Mouse (Mus musculus) embryonic facial prominence, embryonic 11.5 days (tissue): ENCODE measurements around the gene Gfy. TPM values are rescaled to one million over a fixed set of nuclear protein-coding genes. Genes with fewer than 3 reads are reported as not detected.
A peak's percentile ranks its signal among the peaks of the same experiment; 100 is the strongest.
"Not testable (repeated sequence)": the region's sequence is repeated elsewhere in the genome, so short reads cannot be mapped to it uniquely, and the experiment has no call there.

Experiments used
- ATAC-seq: fragments of 200-750 bp; cut with Nextera tagmentation; replicated peaks from 2 replicates; pipeline ENCODE4 v1.8.0; 2017; ENCODE audit warnings: low read depth; ENCODE audit not compliant: insufficient number of reproducible peaks, low FRiP score, low TSS enrichment
- DNase-seq: peaks from one replicate; pipeline ENCODE4 v3.0.0-alpha.2; 2015; ENCODE audit warnings: low spot score
- H3K27ac ChIP-seq: fragments of 300-500 bp; sonication (generic); replicated peaks from 2 replicates; pipeline ENCODE4 v1.5.1; 2014; ENCODE audit warnings: mild to moderate bottlenecking, low read depth, low read length, control low read depth
- H3K27me3 ChIP-seq: fragments of 300-500 bp; sonication (generic); 2 replicates; pipeline ENCODE4 v1.6.1; 2014; ENCODE audit warnings: mild to moderate bottlenecking, low read length, moderate library complexity, mixed read lengths; ENCODE audit not compliant: control insufficient read depth, insufficient read depth
- H3K36me3 ChIP-seq: fragments of 300-500 bp; sonication (generic); replicated peaks from 2 replicates; pipeline ENCODE4 v1.6.1; 2014; ENCODE audit warnings: low read depth, mild to moderate bottlenecking, low read length, moderate library complexity, mixed read lengths; ENCODE audit not compliant: control insufficient read depth, insufficient read depth
- H3K4me1 ChIP-seq: fragments of 300-500 bp; sonication (generic); 2 replicates; pipeline ENCODE4 v1.6.1; 2014; ENCODE audit warnings: low read length, mixed read lengths; ENCODE audit not compliant: control insufficient read depth, insufficient read depth
- H3K4me2 ChIP-seq: fragments of 300-500 bp; sonication (generic); 2 replicates; pipeline ENCODE4 v1.6.1; 2014; ENCODE audit warnings: low read depth, mild to moderate bottlenecking, control low read depth, low read length, moderate library complexity
- H3K4me3 ChIP-seq: fragments of 300-500 bp; sonication (generic); 2 replicates; pipeline ENCODE4 v1.5.1; 2014; ENCODE audit warnings: low read depth, low read length, control low read depth
- H3K9ac ChIP-seq: fragments of 300-500 bp; sonication (generic); replicated peaks from 2 replicates; pipeline ENCODE4 v1.6.1; 2014; ENCODE audit warnings: mild to moderate bottlenecking, control low read depth, low read length
- H3K9me3 ChIP-seq: fragments of 300-500 bp; sonication (generic); replicated peaks from 2 replicates; pipeline ENCODE4 v1.6.1; 2016; ENCODE audit warnings: mild to moderate bottlenecking, low read length, inconsistent platforms, mixed read lengths; ENCODE audit not compliant: control insufficient read depth
- WGBS: fragments of 180-500 bp; shearing (Covaris S2); extraction: QIAGEN DNeasy Blood & Tissue Kit; methylation state at CpG from one replicate; pipeline ENCODE4 v1.1.7; 2014; 5-methylcytosine and 5-hydroxymethylcytosine counted together
- polyA plus RNA-seq: library from polyadenylated mRNA; unstranded; fragments of >200 nt; fragmentation: Nextera tagmentation; extraction: Ambion mirVana; gene quantifications from 2 replicates; pipeline ENCODE4 v1.2.1, GENCODE M21; 2014

The Gfy gene
- polyA plus RNA-seq, 1 experiment from 2014 or later = 0.52 TPM

DNA sequence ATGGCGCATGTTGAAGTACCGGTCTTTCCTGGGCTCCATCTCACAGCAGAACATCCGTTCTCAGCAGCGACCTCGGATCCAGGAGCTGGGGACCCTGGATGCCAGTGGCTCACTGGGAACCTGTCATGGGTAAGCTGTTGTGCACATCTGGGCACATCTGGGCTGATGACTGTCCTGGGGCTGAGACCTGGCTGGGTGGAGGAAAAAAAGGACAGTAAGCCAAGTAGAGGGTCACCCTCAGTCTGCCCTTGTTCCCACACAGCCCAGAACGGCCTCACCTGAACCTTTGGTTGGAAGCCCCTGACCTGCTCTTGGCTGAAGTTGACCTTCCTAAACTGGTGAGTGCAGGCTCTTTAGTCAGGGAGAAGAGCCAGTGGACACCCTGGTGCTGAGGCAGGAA is 20.4 kb downstream of the Gfy start:
- no peak for DNase-seq
- Histone ChIP-seq H3K9ac (no peak overlapping the region), H3K4me3 (no peak overlapping the region), H3K9me3 (no peaks in the 10 kb centered on the region), H3K27ac (no peak overlapping the region), H3K36me3 (no peaks in the 10 kb centered on the region; the same call in 1 of the 2 replicates), H3K4me1 (peaks cover 4% of the 10 kb centered on the region; the same call in 1 of the 2 replicates), H3K27me3 (peaks cover 12% of the 10 kb centered on the region), H3K4me2 (no peak overlapping the region)
- WGBS = 90% methylated on average over 6 of the region's 6 CpGs
- ATAC-seq = no peak

DNA sequence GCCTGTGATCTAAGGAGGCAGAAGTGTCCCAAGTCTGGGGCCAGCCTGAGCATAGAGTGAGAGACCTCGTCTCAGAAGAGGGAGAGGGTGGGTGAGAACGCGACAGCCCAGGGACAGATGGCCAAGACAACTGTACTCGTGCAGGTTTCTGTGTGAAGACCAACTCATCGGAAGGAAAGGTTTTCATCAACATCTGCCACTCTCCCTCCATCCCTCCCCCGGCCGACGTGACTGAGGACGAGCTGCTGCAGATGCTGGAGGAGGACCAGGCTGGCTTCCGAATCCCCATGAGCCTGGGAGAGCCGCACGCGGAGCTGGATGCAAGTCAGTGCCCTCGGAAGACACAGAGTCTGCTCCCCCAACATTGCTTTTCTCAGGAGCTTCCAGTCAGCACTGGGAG is 21.9 kb downstream of the Gfy start:
- H3K27ac ChIP-seq = no peak overlapping the region
- no peaks in the 10 kb centered on the region for H3K9me3 ChIP-seq
- no peak overlapping the region for H3K4me3 ChIP-seq
- 88% methylated on average over 14 of the region's 14 CpGs for WGBS
- no peak overlapping the region for H3K9ac ChIP-seq
- H3K36me3 ChIP-seq = no peaks in the 10 kb centered on the region; the same call in 1 of the 2 replicates
- ATAC-seq = no peak
- no peaks in the 10 kb centered on the region for H3K27me3 ChIP-seq
- H3K4me1 ChIP-seq = peaks cover 2% of the 10 kb centered on the region
- H3K4me2 ChIP-seq = no peak overlapping the region
- DNase-seq = no peak

DNA sequence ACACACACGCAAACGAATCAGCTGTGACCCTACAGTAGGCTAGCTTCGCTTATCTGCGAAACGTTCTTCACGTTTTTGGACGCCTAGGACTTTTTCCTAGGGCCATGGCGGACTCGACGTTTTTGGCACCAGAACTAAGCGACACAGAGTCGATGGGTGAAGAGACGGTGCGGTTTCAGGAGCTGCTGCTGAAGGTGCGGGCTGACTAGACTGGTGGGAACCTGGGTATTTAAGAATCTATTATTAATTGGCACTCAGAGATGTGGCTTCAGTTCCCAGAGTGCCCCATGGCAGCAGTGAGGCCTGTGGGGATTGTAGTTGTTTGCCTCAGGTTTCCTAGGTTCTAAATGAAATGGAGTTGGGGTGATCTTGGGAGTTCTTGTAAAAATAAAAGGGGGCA is 23.2 kb downstream of the Gfy start:
- WGBS = 95% methylated on average over 15 of the region's 15 CpGs
- Histone ChIP-seq H3K9ac (no peak overlapping the region), H3K27ac (no peak overlapping the region), H3K4me2 (no peak overlapping the region), H3K27me3 (no peaks in the 10 kb centered on the region), H3K4me3 (no peak overlapping the region), H3K4me1 (peaks cover 2% of the 10 kb centered on the region; the same call in 1 of the 2 replicates), H3K9me3 (no peaks in the 10 kb centered on the region), H3K36me3 (no peaks in the 10 kb centered on the region; the same call in 1 of the 2 replicates)
- ATAC-seq = no peak
- DNase-seq = no peak

DNA sequence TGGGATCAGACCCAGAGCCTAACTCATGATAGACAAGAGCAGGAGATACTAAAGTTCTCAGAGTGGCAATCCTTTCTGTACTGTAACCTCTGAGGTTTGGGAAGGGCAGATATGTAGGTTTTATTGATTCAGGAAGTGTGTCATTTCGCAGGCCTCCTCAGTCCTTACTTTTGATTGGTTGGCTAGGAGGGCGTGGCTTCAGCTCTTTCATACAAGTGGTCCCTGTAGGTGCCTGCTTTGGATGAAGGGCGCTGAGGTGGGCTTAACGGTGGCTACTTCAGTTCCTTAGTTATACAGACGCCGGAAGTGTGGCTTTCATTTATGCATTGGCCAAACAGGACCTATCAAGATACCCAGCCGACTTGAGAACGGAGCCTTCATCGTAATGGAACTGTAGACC is 23.8 kb downstream of the Gfy start:
- Histone ChIP-seq H3K27me3 (no peaks in the 10 kb centered on the region), H3K4me2 (no peak overlapping the region), H3K27ac (no peak overlapping the region), H3K9ac (no peak overlapping the region), H3K4me3 (no peak overlapping the region), H3K9me3 (no peaks in the 10 kb centered on the region), H3K36me3 (no peaks in the 10 kb centered on the region; the same call in 1 of the 2 replicates), H3K4me1 (peaks cover 6% of the 10 kb centered on the region)
- ATAC-seq (no peak), DNase-seq (no peak)
- WGBS = 88% methylated on average over 9 of the region's 9 CpGs

DNA sequence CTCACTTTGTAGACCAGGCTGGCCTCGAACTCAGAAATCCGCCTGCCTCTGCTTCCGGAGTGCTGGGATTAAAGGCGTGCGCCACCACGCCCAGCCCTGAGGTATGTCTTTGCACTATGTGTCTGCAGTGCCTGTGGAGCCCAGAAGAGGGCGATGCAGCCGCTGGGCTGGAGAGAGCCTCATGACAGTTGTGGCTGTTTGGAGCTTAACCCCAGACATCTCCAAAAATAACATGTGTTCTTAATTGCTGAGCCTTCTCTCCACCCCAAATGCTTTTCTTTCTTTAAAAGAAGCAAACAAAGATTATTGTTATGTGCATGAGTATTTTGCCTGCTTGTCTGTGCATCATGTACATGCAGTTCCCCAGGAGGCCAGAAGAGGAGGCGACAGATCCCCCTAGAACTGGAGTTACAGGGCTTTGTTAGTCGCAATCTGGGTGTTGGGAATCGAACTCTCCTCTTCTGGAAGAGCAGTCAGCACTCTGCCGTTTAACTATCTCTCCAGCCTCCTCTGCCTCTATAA is 24.3 kb downstream of the Gfy start:
- H3K27ac ChIP-seq = no peak overlapping the region
- H3K9ac ChIP-seq = no peak overlapping the region; the same call in 1 of the 2 replicates
- H3K4me3 ChIP-seq = peak overlapping the region; percentile 60
- 79% methylated on average over 12 of the region's 12 CpGs for WGBS
- H3K36me3 ChIP-seq = no peaks in the 10 kb centered on the region; the same call in 1 of the 2 replicates
- no peaks in the 10 kb centered on the region for H3K27me3 ChIP-seq
- DNase-seq (peak; percentile 51), ATAC-seq (no peak; the same call in 1 of the 2 replicates)
- peaks cover 6% of the 10 kb centered on the region for H3K4me1 ChIP-seq
- H3K9me3 ChIP-seq = no peaks in the 10 kb centered on the region
- H3K4me2 ChIP-seq = peak overlapping the region; percentile 39; the same call in 1 of the 2 replicates

DNA sequence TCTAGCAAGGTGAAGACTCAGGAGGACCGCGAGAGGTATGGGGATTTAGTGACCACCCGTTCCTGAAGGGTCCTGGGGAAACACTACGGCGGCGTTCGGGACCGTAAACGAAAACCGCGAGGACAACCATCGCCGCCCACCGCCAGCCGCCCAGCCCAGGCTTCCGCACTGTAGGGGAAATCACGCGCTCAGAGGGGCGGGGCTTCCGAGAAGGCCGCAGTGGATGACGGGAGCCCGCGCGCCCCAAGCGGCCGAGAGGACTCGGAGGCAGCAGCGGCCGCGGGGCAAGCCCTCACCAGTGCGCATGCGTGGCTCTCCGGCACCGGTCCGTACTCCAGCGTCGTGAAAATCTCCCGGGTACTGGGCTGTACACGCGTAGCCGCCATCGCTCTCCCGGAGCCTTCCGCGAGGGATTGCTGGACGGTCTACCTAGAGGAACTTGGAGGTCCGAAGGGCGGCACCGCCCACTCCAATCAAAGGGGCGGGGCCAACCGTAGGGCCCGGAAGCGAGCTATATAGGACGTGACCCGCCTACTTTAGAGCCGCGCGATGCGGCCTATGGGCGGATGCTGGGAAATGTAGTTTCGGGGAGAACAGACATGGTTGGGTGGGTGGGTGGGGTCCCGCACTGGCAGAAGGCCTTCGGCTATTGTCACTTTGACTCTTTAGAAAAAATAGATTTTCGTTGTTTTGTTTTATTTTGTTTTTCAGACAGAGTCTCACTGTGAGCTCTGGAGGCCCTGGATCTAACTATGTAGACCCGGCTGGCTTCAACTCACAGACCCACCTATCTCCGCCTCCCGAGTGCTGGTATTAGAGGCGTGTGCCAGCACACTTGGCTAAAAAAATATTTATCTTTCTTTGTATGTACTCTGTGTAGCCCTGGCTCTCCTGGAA is 25.0 kb downstream of the Gfy start, which contains the start of the genes Pih1d1 and Aldh16a1:
TSS of gene Pih1d1 (plus strand) at position 208 of the 897 bp plus-strand sequence.
TSS of gene Aldh16a1 (minus strand) at position 489 of the 897 bp plus-strand sequence.
- 5% methylated on average over 69 of the region's 69 CpGs for WGBS
- H3K27me3 ChIP-seq = no peaks in the 10 kb centered on the region
- DNase-seq (peak; percentile 97), ATAC-seq (peak; percentile 93)
- peak within 1 kb of the TSS; percentile 86 for H3K9ac ChIP-seq
- no peaks in the 10 kb centered on the region for H3K9me3 ChIP-seq
- H3K27ac ChIP-seq = peak within 1 kb of the TSS; percentile 75
- peak within 1 kb of the TSS; percentile 60 for H3K4me3 ChIP-seq
- peaks cover 6% of the 10 kb centered on the region for H3K4me1 ChIP-seq
- no peaks in the 10 kb centered on the region; the same call in 1 of the 2 replicates for H3K36me3 ChIP-seq
- peak within 1 kb of the TSS; percentile 84 for H3K4me2 ChIP-seq

DNA sequence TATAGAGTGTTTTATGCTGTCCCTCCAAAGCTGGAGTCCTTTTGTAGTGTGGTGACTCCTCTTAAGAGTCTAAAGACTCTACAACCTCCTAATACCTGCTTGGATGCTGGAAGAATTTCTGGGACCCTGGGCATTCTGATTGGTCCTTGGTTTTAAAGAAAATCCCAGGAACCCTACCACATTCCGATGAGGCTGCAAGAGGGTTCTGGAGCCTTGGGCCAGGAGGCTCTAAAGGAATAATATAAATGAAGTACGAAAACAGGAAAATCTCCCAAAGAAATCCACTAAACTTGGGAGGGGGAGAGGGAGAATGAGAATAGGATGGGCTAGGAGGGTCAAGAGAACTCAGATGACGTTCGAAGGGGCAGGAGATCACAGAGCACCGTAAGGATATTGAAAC is 25.8 kb downstream of the Gfy start:
- Histone ChIP-seq H3K4me1 (peaks cover 6% of the 10 kb centered on the region), H3K36me3 (no peaks in the 10 kb centered on the region), H3K4me2 (peak overlapping the region; percentile 84), H3K9ac (peak overlapping the region; percentile 86), H3K4me3 (peak overlapping the region; percentile 60), H3K27ac (peak overlapping the region; percentile 75), H3K27me3 (no peaks in the 10 kb centered on the region), H3K9me3 (no peaks in the 10 kb centered on the region)
- DNase-seq = no peak
- no peak for ATAC-seq
- WGBS = 3% methylated on average over 5 of the region's 5 CpGs

GRCm38 (mm10) chr7:45153052-45153451 is 26.3 kb downstream of the Gfy start:
- DNase-seq, ATAC-seq, H3K36me3 ChIP-seq, H3K9me3 ChIP-seq, H3K4me1 ChIP-seq, H3K4me2 ChIP-seq, H3K4me3 ChIP-seq, H3K9ac ChIP-seq, H3K27ac ChIP-seq, H3K27me3 ChIP-seq: not testable (repeated sequence)
- WGBS = 81% methylated on average over 2 of the region's 2 CpGs
